In the genomic region with DNA sequence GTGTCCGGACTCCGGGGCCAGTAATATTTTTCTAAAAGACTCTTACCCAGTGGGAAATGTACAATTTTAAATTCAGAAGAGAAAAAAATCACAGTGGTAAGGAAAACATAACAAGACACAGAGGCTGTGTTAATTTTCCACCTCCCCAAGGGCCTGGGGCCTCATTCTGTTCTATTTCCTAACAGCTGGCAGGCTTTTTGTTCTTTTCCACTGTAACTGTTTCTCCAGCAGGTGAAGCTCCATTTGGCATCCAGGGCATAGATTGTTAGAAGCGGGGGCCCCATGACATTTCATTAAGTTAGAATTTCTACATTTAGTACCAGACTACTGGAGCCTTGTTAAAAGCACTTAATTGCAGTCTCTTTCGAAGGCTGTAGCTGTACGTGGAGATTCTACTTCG, we compare ENCODE assay signal across 26 mouse cellular contexts.
DNase-seq lines count a peak whose midpoint lies in the region; ATAC-seq and TF ChIP-seq lines count a peak whose summit lies in the region.
"Had no signal": no experiment of that assay in that cellular context is flagged by ENCODE, and none has a peak within 500 bp of the region (broad histone marks: within the 10 kb centered on the region; RNA-seq: fewer than 3 reads in every experiment).

No protein-coding gene starts in this region.

- H3K4me1 ChIP-seq in hindbrain, embryonic 14.5 days (replicated peaks; ENCODE audit: control insufficient read depth, insufficient read depth, low read length): 0 out of 2 replicates have a peak, but pooled peaks cover 4% of the 10 kb centered on the region
- peaks cover 9% of the 10 kb centered on the region; the same call in 1 of the 2 replicates for H3K4me1 ChIP-seq in hindbrain, embryonic 13.5 days (replicated peaks)
- H3K4me1 ChIP-seq in midbrain, embryonic 14.5 days (ENCODE audit: control insufficient read depth, insufficient read depth, low read length): 0 out of 2 replicates have a peak, but pooled peaks cover 7% of the 10 kb centered on the region
- H3K4me1 ChIP-seq in midbrain, embryonic 16.5 days (ENCODE audit: control insufficient read depth, insufficient read depth, low read length): no peaks in the 10 kb centered on the region
- H3K4me1 ChIP-seq: embryonic facial prominence, embryonic 13.5 days; forebrain, embryonic 15.5 days; heart, embryonic 10.5 days; heart, embryonic 13.5 days; hindbrain, embryonic 15.5 days had no signal

- H3K9me3 ChIP-seq in hindbrain, embryonic 14.5 days (ENCODE audit: control insufficient read depth, low read length): no peaks in the 10 kb centered on the region
- H3K9me3 ChIP-seq in hindbrain, embryonic 13.5 days: no peaks in the 10 kb centered on the region
- no peaks in the 10 kb centered on the region for H3K9me3 ChIP-seq in midbrain, embryonic 14.5 days (ENCODE audit: control insufficient read depth, low read length)
- H3K9me3 ChIP-seq in midbrain, embryonic 16.5 days (replicated peaks; ENCODE audit: control insufficient read depth, low read length, poor library complexity, severe bottlenecking): no peaks in the 10 kb centered on the region
- H3K9me3 ChIP-seq: embryonic facial prominence, embryonic 13.5 days; forebrain, embryonic 15.5 days; heart, embryonic 10.5 days; heart, embryonic 13.5 days; hindbrain, embryonic 15.5 days had no signal

- no peak overlapping the region for H3K9ac ChIP-seq in hindbrain, embryonic 14.5 days
- no peak overlapping the region for H3K9ac ChIP-seq in hindbrain, embryonic 13.5 days
- H3K9ac ChIP-seq in midbrain, embryonic 14.5 days (replicated peaks; ENCODE audit: low read length): no peak overlapping the region
- H3K9ac ChIP-seq in midbrain, embryonic 16.5 days (ENCODE audit: low read depth, low read length): no peak overlapping the region
- H3K9ac ChIP-seq: embryonic facial prominence, embryonic 13.5 days; forebrain, embryonic 15.5 days; heart, embryonic 13.5 days; hindbrain, embryonic 15.5 days had no signal

- H3K4me2 ChIP-seq in hindbrain, embryonic 14.5 days (replicated peaks): no peak overlapping the region
- H3K4me2 ChIP-seq in hindbrain, embryonic 13.5 days: no peak overlapping the region
- H3K4me2 ChIP-seq in midbrain, embryonic 14.5 days (ENCODE audit: low read length): no peak overlapping the region
- H3K4me2 ChIP-seq in midbrain, embryonic 16.5 days (ENCODE audit: low read length): no peak overlapping the region
- H3K4me2 ChIP-seq: embryonic facial prominence, embryonic 13.5 days; forebrain, embryonic 15.5 days; heart, embryonic 13.5 days; hindbrain, embryonic 15.5 days had no signal

- peak overlapping the region; percentile 32; the same call in 1 of the 2 replicates for H3K27ac ChIP-seq in hindbrain, embryonic 14.5 days
- H3K27ac ChIP-seq in hindbrain, embryonic 13.5 days: no peak overlapping the region
- H3K27ac ChIP-seq in midbrain, embryonic 14.5 days (replicated peaks; ENCODE audit: low read depth, low read length): no peak overlapping the region
- H3K27ac ChIP-seq in midbrain, embryonic 16.5 days (ENCODE audit: low read length): no peak overlapping the region
- H3K27ac ChIP-seq: embryonic facial prominence, embryonic 13.5 days; forebrain, embryonic 15.5 days; heart, adult 2 months; heart, embryonic 10.5 days; heart, embryonic 13.5 days; hindbrain, embryonic 15.5 days had no signal

- no peak overlapping the region for H3K4me3 ChIP-seq in hindbrain, embryonic 14.5 days (replicated peaks; ENCODE audit: low read length)
- no peak overlapping the region for H3K4me3 ChIP-seq in hindbrain, embryonic 13.5 days
- H3K4me3 ChIP-seq in midbrain, embryonic 14.5 days (replicated peaks; ENCODE audit: low read depth, low read length): no peak overlapping the region
- no peak overlapping the region for H3K4me3 ChIP-seq in midbrain, embryonic 16.5 days (ENCODE audit: low read depth, low read length)
- H3K4me3 ChIP-seq: embryonic facial prominence, embryonic 13.5 days; forebrain, embryonic 15.5 days; heart, adult 2 months; heart, embryonic 10.5 days; heart, embryonic 13.5 days; hindbrain, embryonic 15.5 days had no signal

- WGBS in hindbrain, embryonic 14.5 days: 56% methylated on average over 6 of the region's 6 CpGs
- WGBS in hindbrain, embryonic 13.5 days: 64% methylated on average over 6 of the region's 6 CpGs
- 67% methylated on average over 6 of the region's 6 CpGs for WGBS in midbrain, embryonic 14.5 days
- 54% methylated on average over 6 of the region's 6 CpGs for WGBS in midbrain, embryonic 16.5 days

- H3K27me3 ChIP-seq in hindbrain, embryonic 14.5 days (ENCODE audit: control insufficient read depth, insufficient read depth, low read length): no peaks in the 10 kb centered on the region
- no peaks in the 10 kb centered on the region for H3K27me3 ChIP-seq in hindbrain, embryonic 13.5 days
- no peaks in the 10 kb centered on the region for H3K27me3 ChIP-seq in midbrain, embryonic 14.5 days (ENCODE audit: control insufficient read depth, insufficient read depth, low read length)
- H3K27me3 ChIP-seq in midbrain, embryonic 16.5 days (ENCODE audit: control insufficient read depth, insufficient read depth, low read depth, low read length): no peaks in the 10 kb centered on the region
- H3K27me3 ChIP-seq: embryonic facial prominence, embryonic 13.5 days; forebrain, embryonic 15.5 days; heart, embryonic 13.5 days; hindbrain, embryonic 15.5 days had no signal

- no peak for TF ChIP-seq POLR2A in brain, embryonic 14.5 days (IDR thresholded peaks at IDR 0.05; ENCODE audit: borderline replicate concordance, extremely low read depth, insufficient read depth, insufficient read length, poor library complexity, severe bottlenecking)

- no peak for ATAC-seq in hindbrain, embryonic 14.5 days (ENCODE audit: low FRiP score)
- no peak for ATAC-seq in hindbrain, embryonic 13.5 days (ENCODE audit: low FRiP score)
- no peak for ATAC-seq in midbrain, embryonic 14.5 days (ENCODE audit: low FRiP score, low TSS enrichment)
- no peak for ATAC-seq in midbrain, embryonic 16.5 days
- ATAC-seq: CD4-positive, CD25-positive, alpha-beta regulatory T cell, adult 4 months; forebrain, embryonic 15.5 days; inflammation-experienced regulatory T-cells, adult 6 months; intestine, embryonic 16.5 days had no signal

- DNase-seq in hindbrain, embryonic 14.5 days (ENCODE audit: low spot score): no peak
- peak; percentile 47 for DNase-seq in midbrain, embryonic 14.5 days
- DNase-seq in brain, adult 2 months (ENCODE audit: low read depth, low spot score): peak; percentile 26
- peak; percentile 51 for DNase-seq in brain, embryonic 14.5 days (ENCODE audit: low read depth)
- no peak for DNase-seq in embryo, embryonic 9.5 days (ENCODE audit: extremely low spot score)
- DNase-seq: adrenal gland, adult 2 months; adrenal gland, postnatal 14 days; cerebellum, adult 18-20 months; cerebellum, adult 9-10 months; cerebellum, postnatal 14 days; gastrocnemius, postnatal 10 days; gastrocnemius, postnatal 36 days; heart, adult 2 months; heart, postnatal 14 days; heart, postnatal 4 days; kidney, adult 18-20 months had no signal

- TF ChIP-seq CTCF in brain, embryonic 14.5 days (IDR thresholded peaks at IDR 0.05; ENCODE audit: borderline replicate concordance, extremely low read depth, insufficient read depth, insufficient read length): no peak

- H3K36me3 ChIP-seq in hindbrain, embryonic 14.5 days (replicated peaks; ENCODE audit: control insufficient read depth, insufficient read depth): no peaks in the 10 kb centered on the region
- no peaks in the 10 kb centered on the region for H3K36me3 ChIP-seq in hindbrain, embryonic 13.5 days
- no peaks in the 10 kb centered on the region for H3K36me3 ChIP-seq in midbrain, embryonic 14.5 days (ENCODE audit: control insufficient read depth, insufficient read depth, low read length)
- no peaks in the 10 kb centered on the region for H3K36me3 ChIP-seq in midbrain, embryonic 16.5 days (ENCODE audit: control insufficient read depth, insufficient read depth, low read length)
- H3K36me3 ChIP-seq: embryonic facial prominence, embryonic 13.5 days; forebrain, embryonic 15.5 days; heart, embryonic 10.5 days; heart, embryonic 13.5 days; hindbrain, embryonic 15.5 days had no signal

Comparison
In these comparisons a context has a peak if more than half of its experiments do, and no peak if none do; other contexts are left out.
1. DNase-seq: peak in midbrain, embryonic 14.5 days (single experiment), brain, adult 2 months (single experiment) and brain, embryonic 14.5 days (single experiment); none in hindbrain, embryonic 14.5 days (single experiment) and embryo, embryonic 9.5 days (single experiment).